Mouse (Mus musculus): Measurements from ENCODE around the gene Adam1b.
A peak's percentile ranks its signal among the peaks of the same experiment; 100 is the strongest.
"Not testable (repeated sequence)": the region's sequence is repeated elsewhere in the genome, so short reads cannot be mapped to it uniquely, and the experiment has no call there.

The Adam1b gene

DNA sequence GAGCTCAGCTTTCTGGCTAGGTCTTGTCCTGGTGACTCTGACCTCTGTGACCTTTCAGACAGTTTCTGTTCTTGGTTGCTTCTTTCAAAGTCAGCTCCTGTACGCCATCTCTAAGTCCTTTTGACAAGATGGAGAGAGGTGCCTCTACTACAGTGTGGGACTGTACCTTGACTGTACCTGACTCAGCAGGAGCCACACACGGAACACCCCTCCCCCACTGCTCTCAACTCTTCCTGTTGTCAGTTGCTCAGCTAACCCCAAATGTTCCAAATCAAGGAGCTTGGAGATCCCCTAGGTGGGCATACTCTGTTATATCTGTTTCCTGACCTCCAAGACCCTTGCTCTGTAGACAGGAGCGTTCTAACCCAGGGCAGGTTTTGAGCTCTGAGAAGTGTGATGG, at the start of gene Adam1b:
Gene Adam1b, minus strand, starts transcription at position 205 of the 400 bp plus-strand sequence.
- no peak for DNase-seq

DNA sequence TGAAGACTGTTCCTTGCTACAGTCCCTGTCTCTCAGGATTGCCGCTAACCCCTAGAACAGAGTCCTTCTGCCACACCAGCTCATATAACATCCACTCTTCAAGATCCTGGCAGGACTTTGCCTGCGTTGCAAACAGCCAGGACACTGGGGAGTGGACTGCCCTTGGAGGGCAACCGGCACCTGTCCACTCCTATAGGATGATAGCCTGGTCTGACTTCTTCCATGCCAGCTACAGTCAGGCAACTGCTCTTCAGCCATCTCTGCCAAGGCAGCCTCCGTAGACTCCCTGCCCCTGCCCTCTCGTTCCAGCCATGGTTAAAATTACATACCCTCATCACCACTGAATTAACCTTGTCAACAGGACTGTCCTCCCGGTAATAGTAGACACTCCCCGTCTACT, 46.0 kb upstream of the Adam1b start:
- DNase-seq, result no peak

DNA sequence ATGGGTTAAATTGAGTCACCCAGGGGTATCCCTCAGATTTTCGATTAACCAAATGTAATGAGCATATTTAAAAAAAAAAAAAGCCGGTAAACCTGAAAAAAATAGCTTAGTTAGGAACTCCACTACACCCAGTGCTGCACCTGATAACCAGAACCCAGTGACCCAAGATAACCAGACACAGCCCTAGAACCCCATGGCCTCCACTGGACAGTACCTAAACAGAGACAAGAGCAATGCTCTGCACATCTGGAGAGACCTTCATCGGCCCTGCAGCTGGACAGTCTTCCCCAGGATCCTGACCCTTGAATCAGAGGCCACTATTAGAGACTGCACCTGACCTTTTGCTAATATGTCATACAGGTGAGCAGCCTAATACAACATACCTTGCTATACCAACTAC, 43.8 kb upstream of the Adam1b start:
- no peak for DNase-seq

DNA sequence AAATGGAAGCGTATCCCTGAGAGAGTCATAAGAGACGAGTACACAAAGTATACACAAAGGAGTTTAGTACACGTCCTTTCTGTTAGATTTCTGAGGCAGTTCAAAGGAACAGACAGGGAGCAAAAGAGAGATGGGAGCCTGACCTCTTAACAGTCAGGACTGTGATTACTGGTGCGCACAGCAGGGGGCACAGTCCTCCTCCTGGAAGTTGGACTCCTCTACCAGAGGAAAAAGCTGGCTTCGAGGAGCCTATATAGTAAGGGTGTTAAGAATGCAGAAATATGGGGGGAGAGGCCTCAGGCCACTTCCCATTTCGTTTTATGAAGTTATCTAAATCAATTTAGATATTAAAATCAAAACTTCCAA, 43.3 kb upstream of the Adam1b start:
- DNase-seq, result peak; percentile 70

DNA sequence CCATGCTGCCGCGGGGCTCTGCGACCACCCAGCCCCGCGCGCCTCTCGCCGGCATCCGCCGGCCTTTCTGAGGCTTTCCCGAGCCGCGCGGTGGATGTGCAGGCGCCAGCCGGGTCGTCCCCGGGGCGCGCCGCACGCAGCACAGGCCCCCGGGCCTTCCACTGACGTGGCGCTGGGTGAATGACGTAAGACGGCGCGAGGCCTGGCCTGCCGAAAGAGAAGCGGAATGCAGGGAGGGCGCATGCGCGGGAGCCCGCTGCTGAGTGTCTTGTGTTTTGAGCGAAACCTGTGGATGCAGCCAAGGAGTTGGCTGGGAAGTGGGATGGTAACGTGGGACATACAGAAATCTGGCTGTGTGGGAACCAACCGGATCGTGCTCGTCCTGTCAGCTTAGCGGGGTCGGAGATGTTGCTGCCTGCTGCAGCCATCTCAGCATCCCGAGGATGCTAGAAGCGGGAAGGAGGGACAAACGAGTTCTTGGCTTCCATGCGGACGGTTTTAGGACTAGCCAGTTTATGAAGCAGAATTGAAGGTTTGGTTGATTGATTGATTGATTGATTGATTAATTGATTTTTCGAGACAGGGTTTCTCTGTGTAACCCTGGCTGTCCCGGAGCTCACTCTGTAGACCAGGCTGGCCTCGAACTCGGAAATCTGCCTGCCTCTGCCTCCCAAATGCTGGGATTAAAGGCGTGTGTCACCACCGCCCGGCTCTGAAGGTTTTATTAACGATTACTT, 42.7 kb upstream of the Adam1b start, which contains the start of gene Mapkapk5:
Gene Mapkapk5, minus strand, starts transcription at position 113 of the 737 bp plus-strand sequence.
- DNase-seq, result peak; percentile 99

DNA sequence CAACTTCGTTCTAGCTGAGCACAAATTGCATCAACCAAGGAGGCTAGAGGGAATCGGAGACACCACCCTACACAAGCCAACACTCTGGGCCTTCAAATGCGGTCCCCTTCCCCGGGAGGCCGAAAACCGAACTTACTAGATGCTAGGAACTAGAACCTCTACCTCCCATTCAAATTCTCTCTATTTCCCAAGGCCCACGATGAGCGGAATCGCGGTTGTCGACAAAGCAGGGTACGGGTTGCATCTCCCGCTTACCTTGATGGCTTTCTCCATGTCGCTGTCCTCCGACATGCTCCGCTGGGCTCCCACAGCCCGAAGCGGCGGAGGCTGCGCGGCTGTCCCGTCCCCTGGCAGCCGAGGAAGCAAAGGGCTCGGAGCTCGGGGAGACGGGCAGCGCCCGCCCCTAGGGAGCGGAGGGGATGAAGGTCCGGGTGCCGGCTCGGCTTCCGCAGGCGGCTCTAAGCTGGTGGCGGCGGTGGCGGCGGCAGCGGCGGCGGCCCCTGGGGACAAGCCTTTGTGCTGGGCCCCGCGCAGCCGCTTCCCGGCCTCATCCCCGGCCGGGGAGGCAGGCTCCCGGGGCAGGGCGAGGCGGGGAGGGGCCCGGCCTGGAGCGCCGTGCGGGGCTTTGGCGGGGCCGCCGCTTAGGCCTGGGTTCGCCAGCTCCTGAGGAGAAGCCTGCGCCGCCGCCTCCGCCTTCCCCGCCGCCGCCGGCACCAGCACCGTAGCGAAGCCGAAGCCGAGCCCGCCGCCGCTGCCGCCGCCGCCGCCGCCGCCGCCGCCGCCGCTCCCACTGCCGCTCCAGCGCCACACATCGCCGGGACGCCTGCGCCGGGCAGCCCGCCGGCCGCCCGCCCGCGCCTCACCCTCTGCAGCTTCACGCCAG, 41.9 kb upstream of the Adam1b start, which contains the start of the genes Adam1a and Gm42878:
Gene Adam1a, minus strand, starts transcription at position 573 of the 883 bp plus-strand sequence.
Gene Gm42878, minus strand, starts transcription at position 573 of the 883 bp plus-strand sequence.
- peak; percentile 43 for DNase-seq

DNA sequence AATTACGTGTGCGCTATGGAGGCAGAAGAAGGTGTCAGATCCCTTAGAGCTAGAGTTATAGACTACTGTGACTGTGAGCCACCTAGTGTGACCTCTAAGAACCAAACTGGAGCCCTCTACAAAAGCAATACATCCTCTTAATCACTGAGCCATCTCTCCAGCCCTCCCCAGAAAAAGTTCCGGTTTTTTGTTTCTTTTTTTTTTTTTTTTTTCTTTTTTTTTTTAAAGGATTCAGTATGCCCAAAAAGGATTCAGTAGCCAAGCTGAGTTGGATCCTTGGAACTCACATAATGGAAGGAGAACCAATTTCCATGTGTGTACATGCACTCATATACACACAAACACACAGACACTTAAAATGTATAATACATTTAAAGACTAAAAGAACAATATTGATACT, 40.1 kb upstream of the Adam1b start:
- no peak for DNase-seq

DNA sequence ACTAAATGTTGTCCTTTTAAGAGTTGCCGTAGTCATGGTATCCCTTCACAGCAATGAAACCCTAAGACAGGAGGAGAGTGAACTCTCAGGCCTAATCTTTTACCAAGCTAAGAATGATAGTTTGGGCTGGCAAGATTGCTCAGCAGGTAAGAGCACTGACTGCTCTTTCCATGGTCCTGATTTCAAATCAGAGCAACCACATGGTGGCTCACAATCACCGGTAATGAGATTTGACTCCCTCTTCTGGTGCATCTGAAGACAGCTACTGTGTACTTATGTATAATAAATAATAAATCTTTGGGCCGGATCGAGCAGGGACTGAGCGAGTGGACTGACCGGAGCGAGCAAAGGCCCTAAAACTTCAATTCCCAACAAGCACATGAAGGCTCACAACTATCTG, 38.0 kb upstream of the Adam1b start:
- DNase-seq, result no peak

DNA sequence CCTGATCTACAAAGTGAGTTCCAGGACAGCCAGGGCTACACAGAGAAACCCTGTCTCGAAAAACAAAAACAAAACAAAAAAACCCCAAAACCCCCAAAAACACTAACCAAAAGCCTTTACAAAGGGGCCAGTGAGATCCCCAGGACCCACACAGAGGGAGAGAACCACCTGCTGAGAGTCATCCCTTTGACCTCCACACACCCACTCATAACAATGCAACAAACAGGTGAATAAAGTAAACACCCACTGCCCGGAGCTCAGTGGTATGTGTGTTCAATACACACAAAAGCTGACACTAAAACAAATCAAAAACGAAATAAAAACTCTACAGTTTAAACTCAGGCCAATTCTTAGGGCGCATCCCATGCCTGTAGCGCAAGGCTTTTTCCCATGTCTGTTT, 36.8 kb upstream of the Adam1b start:
- DNase-seq, result no peak

DNA sequence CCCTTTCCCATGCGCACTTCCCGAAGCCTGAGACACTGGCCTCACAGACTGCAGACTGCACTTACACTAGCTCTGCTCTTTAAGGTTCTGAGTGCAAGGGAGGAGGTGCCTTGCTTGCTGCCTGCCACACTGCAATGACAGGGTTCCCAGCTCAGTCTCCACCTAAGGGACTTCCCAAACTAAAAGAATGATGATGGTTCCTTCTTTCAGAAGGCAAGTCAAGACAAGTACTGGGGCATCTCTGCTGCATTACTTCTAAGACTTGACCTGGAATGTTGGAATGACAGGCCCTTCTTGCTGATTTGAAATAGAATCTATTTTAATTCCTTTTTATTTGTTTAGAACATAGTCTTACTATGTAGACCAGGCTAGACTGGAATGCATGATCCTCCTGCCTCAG, 34.4 kb upstream of the Adam1b start:
- DNase-seq, result no peak

DNA sequence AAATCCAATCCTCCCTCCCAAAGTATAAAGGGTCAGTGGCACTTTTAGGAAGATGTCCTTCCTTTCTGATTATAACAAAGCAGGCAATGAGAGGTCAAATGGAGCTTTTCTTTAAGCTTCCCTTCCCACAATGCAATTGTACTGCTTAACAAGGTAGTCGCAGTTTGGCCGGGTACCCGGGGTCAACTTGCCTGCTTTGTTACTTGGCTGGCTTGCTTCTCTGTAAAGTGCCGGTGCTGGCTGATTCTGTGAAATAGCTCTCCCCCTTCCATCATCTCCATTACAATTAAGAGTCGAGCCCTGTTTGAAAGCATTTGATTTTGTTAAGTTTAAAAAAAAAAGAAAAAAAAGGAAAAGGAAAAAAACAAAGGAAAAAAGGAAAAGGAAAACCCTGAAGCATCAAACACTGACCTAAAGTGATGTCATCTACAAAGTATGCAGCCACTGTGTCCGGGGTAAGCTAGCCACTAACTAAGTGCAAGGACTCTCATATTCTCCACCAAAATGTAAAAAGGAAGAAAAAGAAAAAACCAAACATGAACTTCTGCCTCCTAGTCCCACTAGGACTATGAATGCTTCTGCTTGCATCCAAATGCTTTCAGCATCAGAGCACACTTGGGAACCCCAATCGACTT, 33.8 kb upstream of the Adam1b start:
- no peak for DNase-seq

DNA sequence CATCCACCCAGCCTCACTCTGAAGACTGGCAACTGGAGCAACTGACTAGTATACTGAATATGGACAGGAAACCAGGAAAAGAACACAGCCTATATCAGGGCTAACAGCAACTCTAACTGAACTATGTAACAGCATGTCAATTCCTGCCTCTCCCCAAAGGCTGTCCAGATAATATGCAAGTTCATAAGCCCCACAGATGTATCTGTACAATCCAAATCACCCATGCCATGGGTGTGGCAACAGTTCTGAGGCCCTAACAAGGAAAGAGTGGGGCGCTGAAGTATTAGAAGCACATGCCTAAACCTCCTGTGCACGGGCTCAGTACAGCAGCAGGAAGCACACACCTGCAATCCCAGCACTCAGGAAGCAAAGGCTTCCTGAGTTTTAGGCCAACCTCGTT, 31.9 kb upstream of the Adam1b start:
- DNase-seq, result no peak

DNA sequence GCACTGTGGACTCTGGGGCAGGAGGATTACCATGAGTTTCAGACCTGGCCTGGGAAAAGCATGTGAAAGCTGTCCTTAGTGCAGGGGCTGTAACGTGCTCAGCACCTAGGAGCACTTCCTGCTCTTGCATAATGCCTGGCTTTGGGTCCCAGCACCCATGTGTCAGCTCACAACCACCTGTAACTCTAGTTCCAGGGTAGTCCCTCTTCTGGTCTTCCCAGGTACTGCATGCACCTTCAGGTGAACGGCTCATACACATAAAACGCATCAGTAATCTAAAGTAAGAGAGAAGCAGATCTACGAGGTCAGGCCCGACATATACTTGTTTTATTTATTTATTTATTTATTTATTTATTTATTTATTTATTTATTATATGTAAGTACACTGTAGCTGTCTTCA, 31.3 kb upstream of the Adam1b start:
- peak; percentile 14 for DNase-seq

DNA sequence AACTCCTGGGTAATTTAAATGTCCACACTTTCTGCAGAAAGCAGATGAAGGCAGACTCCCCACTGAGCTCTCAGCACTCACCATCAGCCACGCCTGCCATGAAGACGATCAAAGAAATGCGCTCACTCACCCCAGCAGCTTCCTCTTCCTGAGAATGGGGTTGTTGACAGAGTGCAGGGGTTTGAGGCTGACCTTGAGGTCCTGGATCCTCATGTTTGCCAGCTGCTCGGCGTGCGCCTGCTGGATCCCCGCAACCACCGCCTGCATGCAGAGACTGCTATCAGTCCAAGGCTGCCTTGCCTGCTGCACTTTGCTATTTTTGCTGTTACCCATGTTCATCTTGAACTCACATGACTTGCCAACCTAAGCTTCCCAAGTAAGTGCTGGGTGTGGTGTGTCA, 23.7 kb upstream of the Adam1b start:
- no peak for DNase-seq

DNA sequence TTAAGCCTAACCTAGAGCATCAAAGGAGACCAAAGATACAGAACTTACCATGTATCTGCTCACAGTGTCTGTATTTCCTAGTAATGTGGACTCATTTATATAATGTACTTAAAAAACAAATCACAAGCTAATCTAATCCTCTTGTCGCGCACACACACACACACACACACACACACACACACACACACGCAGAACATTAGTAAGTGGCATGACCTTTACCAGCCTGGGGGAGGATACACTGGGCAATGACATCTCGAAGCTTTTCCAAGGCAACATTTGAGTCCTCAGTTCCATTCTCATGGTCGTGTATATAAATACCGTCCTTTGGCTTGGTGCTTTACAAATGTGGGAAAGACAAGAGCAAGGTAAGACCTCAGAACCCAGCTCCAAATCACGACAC, 23.3 kb upstream of the Adam1b start:
- no peak for DNase-seq

DNA sequence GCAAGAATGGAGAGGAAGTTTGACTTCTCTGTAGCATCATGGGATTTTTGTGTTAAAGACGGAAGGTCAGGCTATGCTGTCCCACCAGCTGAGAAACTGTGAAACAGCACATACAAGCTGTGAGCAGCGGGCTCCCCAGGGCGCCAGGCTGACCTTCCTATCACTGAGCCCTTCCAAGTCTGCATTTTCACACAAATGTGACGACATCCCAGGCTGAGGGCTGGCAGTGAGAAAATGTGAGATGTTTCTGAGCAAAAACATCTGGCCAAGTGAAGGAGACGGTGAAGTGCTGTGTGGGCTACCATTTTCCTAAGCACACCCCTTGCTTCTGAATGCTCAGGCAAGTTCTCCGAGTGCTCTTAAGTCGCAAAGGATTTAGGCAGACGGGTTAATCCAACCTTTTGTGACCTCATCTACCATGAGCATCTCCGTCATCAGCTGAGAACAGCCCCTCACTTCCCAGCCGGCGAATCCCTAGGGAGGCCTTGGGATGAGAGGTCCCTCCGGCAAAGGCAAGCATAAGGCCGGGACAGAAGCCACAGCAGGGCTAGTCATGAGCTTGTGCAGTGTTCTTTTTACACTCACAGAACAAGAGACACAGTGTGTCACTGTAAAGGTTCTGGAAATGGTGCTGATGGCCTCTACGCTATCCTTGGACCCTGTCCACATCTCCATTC, 22.7 kb upstream of the Adam1b start:
- DNase-seq, result no peak

DNA sequence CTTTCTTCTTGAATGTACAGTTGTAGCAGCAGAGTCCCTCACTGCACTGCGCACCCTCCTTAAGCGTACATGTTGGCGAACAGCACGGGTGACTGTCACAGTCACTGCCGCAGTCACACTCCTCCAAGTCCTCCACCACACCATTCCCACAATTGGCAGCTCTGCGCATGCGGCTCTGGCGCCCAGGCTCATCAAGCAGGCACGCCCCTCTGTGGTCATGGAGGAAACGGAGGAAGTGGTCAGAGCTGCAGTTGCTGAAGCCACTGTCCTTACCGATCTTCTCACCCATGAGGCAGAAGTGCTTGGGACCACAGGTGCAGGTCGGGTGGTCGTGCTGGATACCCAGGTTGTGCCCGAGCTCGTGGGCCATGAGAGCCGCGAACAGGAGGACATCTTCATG, 16.5 kb upstream of the Adam1b start:
- DNase-seq, result not testable (repeated sequence)

DNA sequence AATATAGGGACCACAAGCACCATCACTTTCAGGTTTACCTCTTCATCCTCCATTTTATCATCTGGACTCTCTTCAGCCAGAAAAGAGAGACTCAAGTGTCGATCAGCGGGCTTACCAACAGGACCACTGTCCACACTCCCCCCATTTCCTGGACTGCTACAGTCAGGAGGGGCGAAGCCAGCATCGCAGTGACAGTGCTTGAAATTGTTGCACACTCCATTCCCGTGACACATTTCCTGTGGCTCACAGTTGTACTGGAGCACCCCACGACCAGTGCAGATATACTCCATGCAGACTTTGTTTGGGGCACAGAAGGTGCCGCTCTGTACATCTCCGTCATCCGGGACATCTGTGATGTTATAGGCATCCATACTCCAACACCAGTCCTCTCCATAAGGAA, 15.7 kb upstream of the Adam1b start:
- DNase-seq, result no peak

DNA sequence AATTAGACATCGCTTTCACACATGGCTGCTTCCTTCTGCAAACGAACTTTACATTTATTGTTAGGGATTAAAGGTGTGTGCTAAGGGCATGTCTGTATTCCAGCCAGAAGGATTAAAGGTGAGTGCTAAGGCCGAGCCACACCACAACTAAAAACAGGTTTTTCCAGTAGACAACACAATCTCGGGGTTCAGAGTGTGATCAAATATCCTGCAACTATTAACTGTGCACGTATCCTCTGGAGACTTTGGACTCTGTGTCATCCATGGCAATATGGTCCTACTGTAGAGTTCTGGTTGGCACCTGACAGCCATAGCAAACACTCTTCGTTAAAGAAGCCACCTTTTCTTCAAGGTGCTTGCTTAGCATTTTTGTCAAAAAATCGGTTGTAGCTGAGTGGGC, 6.8 kb upstream of the Adam1b start:
- DNase-seq, result no peak

DNA sequence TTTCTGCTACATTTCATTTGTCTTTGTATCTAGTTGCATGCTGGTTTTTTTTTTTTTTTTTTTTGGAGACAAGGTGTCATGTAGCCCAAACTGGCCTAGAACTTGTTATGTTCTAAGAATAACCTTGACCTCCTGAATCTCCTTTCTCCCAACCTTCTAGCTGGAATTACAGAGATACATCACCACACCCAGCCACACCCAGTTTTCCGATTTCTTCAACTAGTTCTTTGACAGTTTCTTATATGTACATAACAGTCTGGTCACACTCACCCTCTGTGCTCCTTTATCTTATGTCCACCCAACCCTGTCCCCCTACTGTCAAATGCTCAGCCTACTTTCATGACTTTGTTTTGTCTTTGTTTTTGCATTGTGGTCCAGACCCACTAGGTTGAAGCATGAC, 3.6 kb upstream of the Adam1b start:
- DNase-seq, result no peak

DNA sequence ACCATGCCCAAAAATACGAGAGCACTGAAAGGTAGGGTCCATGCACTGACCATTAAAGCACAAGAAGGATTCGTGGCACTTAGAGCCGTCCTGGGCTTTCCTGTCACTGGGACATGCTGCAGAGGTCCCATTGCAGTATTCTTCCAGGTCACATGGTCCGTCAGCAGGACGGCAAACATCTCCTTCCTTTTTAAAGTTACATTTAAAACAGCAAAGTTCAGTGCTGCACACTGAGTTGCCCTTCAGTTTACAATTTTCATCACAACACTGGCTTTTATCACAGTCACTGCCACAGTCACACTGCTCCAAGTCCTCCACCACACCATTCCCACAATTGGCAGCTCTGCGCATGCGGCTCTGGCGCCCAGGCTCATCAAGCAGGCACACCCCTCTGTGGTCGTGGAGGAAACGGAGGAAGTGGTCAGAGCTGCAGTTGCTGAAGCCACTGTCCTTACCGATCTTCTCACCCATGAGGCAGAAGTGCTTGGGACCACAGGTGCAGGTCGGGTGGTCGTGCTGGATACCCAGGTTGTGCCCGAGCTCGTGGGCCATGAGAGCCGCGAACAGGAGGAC, 1.7 kb downstream of the Adam1b start:
- not testable (repeated sequence) for DNase-seq

DNA sequence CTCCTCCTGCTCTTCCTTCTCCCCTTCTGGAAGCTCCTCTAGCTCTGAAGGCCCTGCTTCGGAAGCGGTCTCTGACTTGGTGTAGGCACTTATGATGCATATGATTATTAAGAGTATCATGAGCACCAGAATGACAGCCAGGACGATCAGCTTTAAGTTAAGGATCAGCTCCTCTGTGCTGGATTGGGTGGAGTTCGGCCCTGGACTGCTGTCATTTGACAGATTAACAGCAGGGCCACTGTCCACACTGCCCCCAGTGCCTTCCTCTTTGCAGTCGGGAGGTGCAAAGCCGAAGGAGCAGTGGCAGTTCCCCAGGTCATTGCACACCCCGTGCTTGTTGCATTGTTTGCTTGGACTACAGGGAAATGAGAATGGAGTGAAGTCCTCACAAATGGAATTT, 2.5 kb downstream of the Adam1b start:
- no peak for DNase-seq

DNA sequence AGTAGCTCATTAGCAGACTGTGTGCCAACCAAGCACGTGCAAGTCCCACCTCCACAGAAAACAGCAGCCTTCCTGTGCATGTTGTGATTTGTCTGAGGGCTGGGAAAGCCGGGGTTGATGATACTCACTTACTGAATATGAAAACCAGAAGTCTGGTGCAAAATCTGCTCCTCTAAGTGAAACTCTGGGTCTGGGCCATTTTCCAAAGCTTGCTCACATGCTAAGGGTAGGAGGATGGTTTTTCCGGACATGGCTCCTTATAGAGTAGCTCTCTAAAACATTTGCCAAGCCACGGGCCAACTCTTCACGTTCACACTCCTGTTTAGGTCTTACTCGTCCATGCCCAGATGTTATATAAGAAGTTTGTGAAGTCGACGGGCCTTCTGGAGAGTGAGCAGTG, 9.9 kb downstream of the Adam1b start:
- DNase-seq, result peak; percentile 56
